ENCODE assay signal across 23 mouse cellular contexts in the genomic region with DNA sequence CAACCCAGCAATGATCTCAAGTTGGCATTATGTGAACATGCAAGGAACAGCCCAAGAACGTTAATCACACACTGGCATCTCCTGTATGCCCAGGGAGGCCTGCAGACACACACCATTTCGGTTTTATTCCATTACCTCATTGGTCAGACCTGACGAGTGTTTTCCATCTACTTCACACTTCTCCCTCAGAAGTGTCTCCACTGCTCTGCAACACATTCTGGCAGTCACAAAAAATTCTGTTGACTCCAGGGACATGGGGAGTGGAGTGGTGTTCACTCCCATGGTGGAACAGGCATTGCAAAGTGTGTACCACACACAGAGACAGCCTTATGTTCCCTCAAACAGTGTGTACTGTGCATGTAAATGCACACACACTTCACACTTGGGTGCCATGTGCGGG. TPM values are rescaled to one million over a fixed set of nuclear protein-coding genes. Genes with fewer than 3 reads are reported as not detected.
A peak's percentile ranks its signal among the peaks of the same experiment; 100 is the strongest.
DNase-seq lines count a peak whose midpoint lies in the region; ATAC-seq and TF ChIP-seq lines count a peak whose summit lies in the region.
"Had no signal": no experiment of that assay in that cellular context is flagged by ENCODE, and none has a peak within 500 bp of the region (broad histone marks: within the 10 kb centered on the region; RNA-seq: fewer than 3 reads in every experiment).

No protein-coding gene starts in this region.

- no peak overlapping the region for H3K4me2 ChIP-seq in limb, embryonic 12.5 days
- no peak overlapping the region for H3K4me2 ChIP-seq in lung, embryonic 15.5 days
- H3K4me2 ChIP-seq: embryonic facial prominence, embryonic 15.5 days; forebrain, embryonic 15.5 days; heart, embryonic 13.5 days; kidney, embryonic 15.5 days; liver, embryonic 13.5 days; midbrain, embryonic 11.5 days had no signal

- peak overlapping the region; percentile 32; the same call in 1 of the 2 replicates for H3K27ac ChIP-seq in limb, embryonic 12.5 days
- H3K27ac ChIP-seq in limb, embryonic 10.5 days: no peak overlapping the region
- no peak overlapping the region for H3K27ac ChIP-seq in lung, embryonic 15.5 days
- H3K27ac ChIP-seq: embryonic facial prominence, embryonic 15.5 days; forebrain, embryonic 15.5 days; heart, embryonic 13.5 days; intestine, embryonic 15.5 days; left cerebral cortex, adult 2 months; liver, embryonic 13.5 days had no signal

- TF ChIP-seq POLR2A in brain, embryonic 14.5 days (IDR thresholded peaks at IDR 0.05; ENCODE audit: borderline replicate concordance, extremely low read depth, insufficient read depth, insufficient read length, poor library complexity, severe bottlenecking): no peak

- H3K9me3 ChIP-seq in limb, embryonic 12.5 days: no peaks in the 10 kb centered on the region
- H3K9me3 ChIP-seq in limb, embryonic 10.5 days (replicated peaks): no peaks in the 10 kb centered on the region
- H3K9me3 ChIP-seq in lung, embryonic 15.5 days: no peaks in the 10 kb centered on the region
- H3K9me3 ChIP-seq: embryonic facial prominence, embryonic 15.5 days; forebrain, embryonic 15.5 days; heart, embryonic 13.5 days; intestine, embryonic 15.5 days; kidney, embryonic 15.5 days; liver, embryonic 13.5 days had no signal

- no peak for TF ChIP-seq CTCF in brain, embryonic 14.5 days (IDR thresholded peaks at IDR 0.05; ENCODE audit: borderline replicate concordance, extremely low read depth, insufficient read depth, insufficient read length)

- peaks cover 15% of the 10 kb centered on the region for H3K4me1 ChIP-seq in limb, embryonic 12.5 days (replicated peaks)
- peaks cover 20% of the 10 kb centered on the region for H3K4me1 ChIP-seq in limb, embryonic 10.5 days
- peaks cover 52% of the 10 kb centered on the region for H3K4me1 ChIP-seq in lung, embryonic 15.5 days

- no peak for DNase-seq in limb, embryonic 10.5 days (ENCODE audit: low spot score)
- peak; percentile 8 for DNase-seq in brain, embryonic 14.5 days (ENCODE audit: low read depth)
- peak; percentile 63 for DNase-seq in lung, postnatal 36 days
- DNase-seq in cerebellum, postnatal 36 days: no peak
- no peak for DNase-seq in ovary, postnatal 10 days (ENCODE audit: low spot score)
- DNase-seq: adrenal gland, postnatal 10 days; cerebellum, adult 9-10 months; gastrocnemius, postnatal 14 days; kidney, postnatal 4 days; layer of hippocampus, adult 9-11 months; liver, embryonic 13.5 days; thymus, adult 18-20 months; thymus, postnatal 4 days had no signal

- H3K36me3 ChIP-seq in limb, embryonic 12.5 days: no peaks in the 10 kb centered on the region
- H3K36me3 ChIP-seq in limb, embryonic 10.5 days: no peaks in the 10 kb centered on the region
- H3K36me3 ChIP-seq in lung, embryonic 15.5 days: no peaks in the 10 kb centered on the region
- H3K36me3 ChIP-seq: embryonic facial prominence, embryonic 15.5 days; forebrain, embryonic 15.5 days; heart, embryonic 13.5 days; intestine, embryonic 15.5 days; kidney, embryonic 15.5 days; liver, embryonic 13.5 days had no signal

- no peaks in the 10 kb centered on the region for H3K27me3 ChIP-seq in limb, embryonic 12.5 days
- H3K27me3 ChIP-seq in limb, embryonic 10.5 days (ENCODE audit: low read depth, poor library complexity, severe bottlenecking): no peaks in the 10 kb centered on the region
- H3K27me3 ChIP-seq in lung, embryonic 15.5 days: no peaks in the 10 kb centered on the region
- H3K27me3 ChIP-seq: embryonic facial prominence, embryonic 15.5 days; forebrain, embryonic 15.5 days; heart, embryonic 13.5 days; intestine, embryonic 15.5 days; kidney, embryonic 15.5 days; liver, embryonic 13.5 days had no signal

- no peak overlapping the region for H3K4me3 ChIP-seq in limb, embryonic 12.5 days (replicated peaks)
- no peak overlapping the region for H3K4me3 ChIP-seq in limb, embryonic 10.5 days
- H3K4me3 ChIP-seq in lung, embryonic 15.5 days: no peak overlapping the region
- H3K4me3 ChIP-seq: embryonic facial prominence, embryonic 15.5 days; forebrain, embryonic 15.5 days; heart, embryonic 13.5 days; intestine, embryonic 15.5 days; kidney, embryonic 15.5 days; left cerebral cortex, adult 2 months; liver, embryonic 13.5 days had no signal

- ATAC-seq in limb, embryonic 12.5 days (ENCODE audit: insufficient number of reproducible peaks, insufficient read depth, low FRiP score, low TSS enrichment, low read depth): no peak
- ATAC-seq in lung, embryonic 15.5 days (ENCODE audit: borderline replicate concordance, extremely low read depth, low FRiP score, low TSS enrichment): 0 out of 2 replicates have a peak, but pooled peaks have one; percentile 39
- ATAC-seq: forebrain, embryonic 15.5 days; hindbrain, embryonic 16.5 days had no signal

- WGBS in limb, embryonic 12.5 days: 67% methylated on average over 4 of the region's 4 CpGs
- WGBS in limb, embryonic 10.5 days: 93% methylated on average over 4 of the region's 4 CpGs
- 56% methylated on average over 4 of the region's 4 CpGs for WGBS in lung, embryonic 15.5 days

- no peak overlapping the region for H3K9ac ChIP-seq in limb, embryonic 12.5 days (replicated peaks)
- no peak overlapping the region for H3K9ac ChIP-seq in lung, embryonic 15.5 days
- H3K9ac ChIP-seq: embryonic facial prominence, embryonic 15.5 days; forebrain, embryonic 15.5 days; heart, embryonic 13.5 days; intestine, embryonic 15.5 days; kidney, embryonic 15.5 days; liver, embryonic 13.5 days had no signal

RNA-seq across cellular contexts. Expression of a gene that starts 40.2 kb away (rescaled TPM):
- polyA plus RNA-seq in limb, embryonic 12.5 days (2016; fragmentation: Nextera tagmentation; extraction: Ambion mirVana): 43.5 and 47.6 TPM in 2 replicates
- polyA plus RNA-seq in limb, embryonic 10.5 days (2016; fragmentation: Nextera tagmentation; extraction: Ambion mirVana): 23.3 and 33.1 TPM in 2 replicates
- polyA plus RNA-seq in brain, embryonic 14.5 days (2012; rRNA removed): 15.1 and 20.1 TPM in 2 replicates
- polyA plus RNA-seq in lung, embryonic 15.5 days (2015; fragmentation: Nextera tagmentation; extraction: Ambion mirVana): 43.6 and 46.2 TPM in 2 replicates

Comparison
In these comparisons a context has a peak if more than half of its experiments do, and no peak if none do; other contexts are left out.
1. DNase-seq: peak in brain, embryonic 14.5 days (single experiment) and lung, postnatal 36 days (single experiment); none in limb, embryonic 10.5 days (single experiment), cerebellum, postnatal 36 days (0 of 2) and ovary, postnatal 10 days (single experiment).